Mouse (Mus musculus) cerebellum, postnatal 36 days (tissue): Measurements from ENCODE around the gene Clpp.

Experiments
- DNase-seq, 2 experiments: peaks; one replicate each; pipeline ENCODE4 v3.0.0; 2021 to 2022; ENCODE audit warnings: mixed read lengths in 2 of 2

Gene Clpp

DNA sequence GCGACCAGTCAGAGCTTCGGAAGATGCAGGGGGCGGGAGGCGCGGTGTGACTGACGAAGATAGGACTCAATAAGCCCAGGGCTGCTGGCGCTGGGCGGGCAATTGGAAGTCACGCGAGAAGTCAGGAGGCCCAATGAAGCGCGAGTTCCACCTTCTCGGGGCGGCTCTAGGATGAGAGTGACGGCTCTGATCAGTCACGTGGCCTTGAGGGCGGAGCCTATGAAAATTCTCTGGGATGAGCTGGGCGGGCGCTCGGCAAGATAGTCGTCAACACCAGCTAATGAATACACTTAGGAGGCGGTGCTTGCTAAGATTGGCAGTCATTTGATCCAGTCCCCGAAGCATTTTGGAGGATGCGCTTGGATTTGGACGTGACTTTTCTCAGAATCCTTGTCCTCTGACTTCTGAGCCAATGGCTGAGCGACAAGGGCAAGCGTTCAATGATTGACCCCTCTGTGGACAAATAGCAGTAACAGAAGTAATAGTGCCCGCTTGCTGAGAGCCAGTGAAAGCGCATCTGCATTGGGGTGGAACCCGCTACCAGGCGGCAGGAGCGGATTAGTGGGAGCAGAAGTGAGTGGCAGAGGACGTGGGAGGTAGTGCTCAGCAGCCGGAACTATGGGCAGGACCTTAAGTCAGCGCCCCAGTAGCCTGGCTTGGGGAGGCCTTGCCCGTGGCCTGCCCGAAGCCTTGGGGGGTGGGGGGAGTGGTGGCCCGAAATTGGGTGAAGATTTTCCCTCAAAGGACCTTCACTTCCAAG, 41.7 kb downstream of the Clpp start:
- peak; percentile 98 to 100 for DNase-seq

DNA sequence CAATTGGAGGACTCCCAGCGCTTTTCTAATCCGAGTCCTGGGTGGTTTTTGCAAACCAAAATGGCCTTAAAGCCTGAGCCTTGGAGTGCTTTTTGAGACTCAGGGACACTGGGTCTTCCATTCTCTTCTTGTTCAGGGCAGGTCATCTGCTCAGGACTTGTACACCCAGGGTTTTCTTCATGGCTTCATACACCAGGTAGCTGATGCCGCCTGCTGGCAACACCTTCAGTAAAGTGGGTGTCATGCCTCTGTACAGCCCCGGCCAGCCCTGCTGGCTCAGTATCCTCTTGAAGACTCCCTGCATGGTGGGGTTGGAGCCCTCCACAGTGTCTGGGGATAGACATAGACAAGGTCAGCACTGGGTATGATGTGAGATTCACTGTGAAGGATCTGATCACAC, 42.7 kb downstream of the Clpp start:
- no peak for DNase-seq

DNA sequence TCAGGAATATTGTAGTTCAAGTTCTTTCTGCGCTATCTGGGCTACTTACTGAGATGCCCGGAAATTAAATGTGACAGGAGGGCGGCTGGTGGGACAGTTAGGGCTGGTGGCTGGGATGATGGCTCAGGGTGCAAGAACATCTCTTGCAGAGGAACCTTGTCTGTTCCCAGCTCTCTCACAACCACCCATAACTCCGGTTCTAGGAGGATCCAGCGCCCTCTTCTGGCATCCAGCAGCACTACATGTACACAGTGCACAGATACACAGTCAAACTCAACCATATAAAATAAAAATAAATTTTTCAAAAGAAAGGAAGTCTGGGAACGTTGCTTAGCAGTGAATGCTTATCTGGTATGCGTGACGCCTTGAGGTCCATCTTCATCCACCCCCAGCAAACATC, 48.9 kb downstream of the Clpp start:
- DNase-seq = no peak

DNA sequence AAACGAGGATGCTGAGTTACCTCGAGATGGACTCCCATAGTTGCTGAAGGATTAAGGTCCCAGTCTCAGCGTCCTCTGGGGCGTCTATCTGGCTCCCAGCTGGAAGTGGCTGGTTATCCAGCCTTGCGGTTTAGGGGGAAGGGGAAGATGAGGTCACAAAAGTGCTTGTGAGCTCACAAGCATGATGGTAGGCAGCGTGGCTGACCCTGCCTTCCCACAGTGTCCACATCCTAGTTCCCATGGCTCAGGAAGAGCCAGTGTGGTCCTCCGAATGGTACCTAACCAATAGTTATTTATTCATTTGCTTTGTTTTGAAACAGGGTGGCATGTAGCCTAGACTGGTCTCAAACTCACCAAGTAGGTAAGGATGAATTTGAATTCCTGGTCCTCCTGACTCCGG, 51.4 kb downstream of the Clpp start, which contains the start of gene Slc25a41:
Gene Slc25a41 (minus strand): TSS at position 101 of the 400 bp plus-strand sequence.
- no peak for DNase-seq
